Mouse (Mus musculus) olfactory bulb, adult 2 months (tissue): Measurements from ENCODE around the gene Syne2. TPM values are rescaled to one million over a fixed set of nuclear protein-coding genes. Genes with fewer than 3 reads are reported as not detected.

ENCODE experiments used
- H3K27ac ChIP-seq: fragments of 200-500 bp; 2 replicates; pipeline ENCODE4 v1.5.1; 2012; ENCODE audit warnings: low read depth, low read length; ENCODE audit not compliant: insufficient read depth
- H3K4me1 ChIP-seq: fragments of 200-500 bp; 2 replicates; pipeline ENCODE4 v1.6.1; 2012; ENCODE audit warnings: low read length; ENCODE audit not compliant: control insufficient read depth, insufficient read depth
- H3K4me3 ChIP-seq: fragments of 200-500 bp; 2 replicates; pipeline ENCODE4 v1.5.1; 2012; ENCODE audit warnings: mild to moderate bottlenecking, low read depth, low read length, moderate library complexity; ENCODE audit not compliant: insufficient read depth
- CTCF ChIP-seq: fragments of 200-500 bp; IDR thresholded peaks from 2 replicates; pipeline ENCODE4 v1.5.1; 2012; ENCODE audit warnings: low read depth, mild to moderate bottlenecking, low read length, moderate library complexity; ENCODE audit not compliant: insufficient read depth
- POLR2A ChIP-seq: fragments of 200-500 bp; IDR thresholded peaks from 2 replicates; pipeline ENCODE4 v1.6.1; 2012; ENCODE audit warnings: mild to moderate bottlenecking, low read depth, low read length, moderate library complexity; ENCODE audit not compliant: insufficient read depth
- WGBS: fragments of 180-500 bp; shearing (Covaris S2); methylation state at CpG from one replicate; pipeline ENCODE4 v1.1.7; 2018; 5-methylcytosine and 5-hydroxymethylcytosine counted together
- polyA plus RNA-seq: library from polyadenylated mRNA; stranded (reverse); fragments of >200 nt; gene quantifications from 2 replicates; pipeline ENCODE4 v1.2.4, GENCODE M21; 2012; ENCODE audit warnings: low replicate concordance; ENCODE audit not compliant: missing spikeins, insufficient read depth, insufficient read length

Syne2 gene
- polyA plus RNA-seq, 1 experiment, result not detected

DNA sequence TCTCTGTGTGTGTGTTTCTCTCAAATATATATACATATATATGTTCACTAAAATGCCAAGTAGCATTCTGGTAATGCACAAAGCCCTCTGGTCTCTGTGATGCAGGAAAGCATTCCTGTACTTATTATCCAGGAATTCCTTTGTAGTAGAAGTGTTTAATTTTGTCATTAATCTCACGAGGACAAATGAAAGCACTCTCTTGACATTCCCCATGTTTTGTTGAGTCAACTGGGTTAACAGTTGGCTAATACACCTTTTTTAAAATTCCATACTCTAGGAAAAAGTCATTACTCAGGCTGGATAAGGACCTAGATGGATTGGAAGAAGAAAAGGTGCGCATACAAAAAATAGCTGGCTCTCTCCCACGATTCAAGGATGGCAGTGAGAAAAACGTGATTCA lies 115.6 kb downstream of the Syne2 start:
- Histone ChIP-seq H3K27ac (no peak overlapping the region), H3K4me3 (no peak overlapping the region), H3K4me1 (no peaks in the 10 kb centered on the region)
- no peak for TF ChIP-seq POLR2A
- no peak for TF ChIP-seq CTCF
- WGBS, result 82% methylated on average over 4 of the region's 4 CpGs

- Histone ChIP-seq H3K4me3 (no peak overlapping the region), H3K27ac (no peak overlapping the region), H3K4me1 (no peaks in the 10 kb centered on the region)
- peak; percentile 42; the same call in 1 of the 2 replicates for TF ChIP-seq CTCF
- no peak for TF ChIP-seq POLR2A
- 69% methylated on average over 5 of the region's 5 CpGs for WGBS
These were observed 133.4 kb downstream of the Syne2 start for GRCm38 (mm10) chr12:75951328-75951727.

GRCm38 (mm10) chr12:75952011-75952410 lies 134.1 kb downstream of the Syne2 start:
- 100% methylated on average over 1 of the region's 1 CpGs for WGBS
- Histone ChIP-seq H3K4me1 (no peaks in the 10 kb centered on the region), H3K4me3 (no peak overlapping the region), H3K27ac (no peak overlapping the region)
- TF ChIP-seq CTCF (no peak), POLR2A (no peak)

- H3K4me3 ChIP-seq, result no peak overlapping the region
- TF ChIP-seq POLR2A (no peak), CTCF (no peak)
- 94% methylated on average over 24 of the region's 24 CpGs for WGBS
- no peak overlapping the region for H3K27ac ChIP-seq
- no peaks in the 10 kb centered on the region for H3K4me1 ChIP-seq
These were observed 148.7 kb downstream of the Syne2 start for GRCm38 (mm10) chr12:75966441-75967195.

DNA sequence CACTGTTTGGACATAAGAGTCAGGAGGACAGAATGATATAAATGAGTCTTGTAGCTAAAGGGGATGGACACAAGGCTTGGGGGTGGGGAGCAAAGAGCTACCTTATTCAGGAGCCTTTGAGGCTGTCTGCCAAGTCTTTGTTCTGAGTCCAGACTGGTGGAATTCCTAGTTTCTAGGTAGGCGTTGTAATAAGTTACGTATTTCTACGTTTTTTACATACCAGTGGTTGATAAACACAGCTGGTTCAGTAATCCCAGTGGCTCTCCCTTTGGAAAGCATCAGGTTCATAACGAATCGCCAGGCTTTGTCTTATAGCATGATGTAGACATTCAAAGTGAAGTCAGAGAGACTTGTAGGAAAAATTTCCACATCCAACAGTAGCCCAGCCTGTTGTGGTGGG lies 161.1 kb downstream of the Syne2 start:
- 91% methylated on average over 5 of the region's 5 CpGs for WGBS
- H3K4me3 ChIP-seq, result no peak overlapping the region
- H3K27ac ChIP-seq, result no peak overlapping the region
- no peaks in the 10 kb centered on the region for H3K4me1 ChIP-seq
- TF ChIP-seq POLR2A (no peak), CTCF (no peak)

GRCm38 (mm10) chr12:75983336-75983735 lies 165.4 kb downstream of the Syne2 start:
- Histone ChIP-seq H3K27ac (no peak overlapping the region), H3K4me1 (no peaks in the 10 kb centered on the region), H3K4me3 (no peak overlapping the region)
- TF ChIP-seq CTCF (no peak), POLR2A (no peak)
- 42% methylated on average over 8 of the region's 8 CpGs for WGBS

GRCm38 (mm10) chr12:75992226-75992858 lies 174.4 kb downstream of the Syne2 start:
- no peak overlapping the region for H3K4me3 ChIP-seq
- no peaks in the 10 kb centered on the region for H3K4me1 ChIP-seq
- H3K27ac ChIP-seq, result no peak overlapping the region
- TF ChIP-seq POLR2A, result no peak
- TF ChIP-seq CTCF, result no peak
- WGBS, result 74% methylated on average over 10 of the region's 10 CpGs

- no peak overlapping the region for H3K4me3 ChIP-seq
- H3K4me1 ChIP-seq, result no peaks in the 10 kb centered on the region
- no peak overlapping the region for H3K27ac ChIP-seq
- no peak for TF ChIP-seq POLR2A
- TF ChIP-seq CTCF, result no peak
- WGBS, result 96% methylated on average over 4 of the region's 4 CpGs
These were observed 175.0 kb downstream of the Syne2 start for GRCm38 (mm10) chr12:75992946-75993345.

DNA sequence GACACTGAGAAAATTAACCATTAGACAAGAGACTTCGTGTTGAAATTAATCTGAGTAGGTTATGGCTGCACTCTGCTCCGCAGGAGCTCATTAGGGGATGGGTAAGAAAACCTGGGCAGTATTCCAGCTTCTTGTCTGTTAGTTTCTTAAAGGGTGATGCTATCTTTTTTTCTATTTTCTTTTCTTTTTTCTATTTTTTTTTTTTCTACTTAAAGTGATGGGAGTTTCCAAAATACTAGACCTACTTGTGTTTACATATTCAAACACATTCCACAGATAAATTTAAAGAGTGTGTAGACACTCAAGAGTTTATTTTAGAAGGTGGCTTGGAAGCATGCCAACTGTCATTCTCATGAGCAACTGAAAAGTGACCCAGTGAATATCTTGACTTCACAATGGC lies 177.2 kb downstream of the Syne2 start:
- Histone ChIP-seq H3K27ac (no peak overlapping the region), H3K4me1 (no peaks in the 10 kb centered on the region), H3K4me3 (no peak overlapping the region)
- TF ChIP-seq CTCF (no peak), POLR2A (no peak)
- 18% methylated on average over 2 of the region's 2 CpGs for WGBS

DNA sequence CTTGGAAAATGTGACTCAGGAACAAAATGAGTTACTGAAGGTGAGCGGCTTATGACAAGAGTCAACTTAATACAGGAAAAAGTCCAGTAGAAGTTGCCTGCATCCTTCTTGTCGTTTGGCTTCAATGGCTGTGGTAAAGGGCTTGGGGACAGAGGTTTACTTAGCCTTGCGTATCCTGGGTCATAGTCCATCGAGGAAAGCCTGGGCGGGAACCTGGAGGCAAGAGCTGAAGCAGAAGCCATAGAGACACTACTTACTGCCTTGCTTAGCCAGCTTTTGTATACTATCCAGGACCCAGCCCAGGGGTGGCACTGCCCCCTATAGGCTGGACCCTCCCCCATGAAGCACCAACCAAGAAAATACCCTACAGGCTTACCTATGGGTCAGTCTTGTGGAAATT lies 179.6 kb downstream of the Syne2 start:
- TF ChIP-seq CTCF (no peak), POLR2A (no peak)
- no peak overlapping the region for H3K27ac ChIP-seq
- WGBS, result 94% methylated on average over 5 of the region's 5 CpGs

More for the DNA sequence above, 179.6 kb downstream of the Syne2 start:
- Histone ChIP-seq H3K4me1 (no peaks in the 10 kb centered on the region), H3K4me3 (no peak overlapping the region)
